Mouse (Mus musculus): ENCODE measurements at regions not wholly inside any gene's neighbourhood (a gene's known extent, or its start where the extent isn't known, plus 50 kb on each side); places are given as distances from the start of the nearest gene placed in this dataset.
"Not testable (repeated sequence)": the region's sequence is repeated elsewhere in the genome, so short reads cannot be mapped to it uniquely, and the experiment has no call there.

DNA sequence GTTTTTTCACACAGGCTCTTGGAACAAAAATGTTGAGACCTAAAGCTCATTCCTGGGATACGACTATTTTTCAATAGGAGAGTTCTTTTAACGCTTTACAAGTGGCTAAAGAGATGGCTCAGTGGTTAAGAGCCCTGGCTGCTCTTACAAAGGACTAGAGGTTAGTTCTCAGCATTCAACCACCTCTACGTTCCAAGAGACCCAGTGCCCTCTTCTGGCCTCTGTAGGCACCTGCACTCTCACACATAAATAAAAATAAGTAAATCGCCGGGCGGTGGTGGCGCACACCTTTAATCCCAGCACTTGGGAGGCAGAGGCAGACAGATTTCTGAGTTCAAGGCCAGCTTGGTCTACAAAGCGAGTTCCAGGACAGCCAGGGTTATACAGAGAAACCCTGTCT is 70.5 kb upstream of the Rad23b start:
- DNase-seq (ENCODE audit: low read depth) = not testable (repeated sequence)

DNA sequence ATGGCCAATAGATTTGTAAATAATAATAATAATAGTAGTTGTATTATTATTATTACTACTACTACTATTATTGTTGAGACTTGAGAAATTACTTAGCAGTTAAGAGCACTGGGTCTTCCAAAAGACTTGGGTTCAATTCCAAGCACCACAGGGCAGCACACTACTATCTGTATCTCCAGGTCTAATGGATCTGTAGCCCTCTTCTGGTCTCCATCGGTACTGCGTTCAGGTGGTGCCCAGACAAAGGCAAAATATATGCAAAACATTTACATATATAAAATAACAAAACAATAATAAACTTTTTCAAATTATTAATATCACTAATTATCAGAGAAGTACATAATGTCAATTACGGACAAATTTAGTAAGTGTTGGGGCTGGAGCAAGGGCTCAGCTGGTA is 69.1 kb upstream of the Rad23b start:
- peak; percentile 56 for DNase-seq (ENCODE audit: low read depth)

DNA sequence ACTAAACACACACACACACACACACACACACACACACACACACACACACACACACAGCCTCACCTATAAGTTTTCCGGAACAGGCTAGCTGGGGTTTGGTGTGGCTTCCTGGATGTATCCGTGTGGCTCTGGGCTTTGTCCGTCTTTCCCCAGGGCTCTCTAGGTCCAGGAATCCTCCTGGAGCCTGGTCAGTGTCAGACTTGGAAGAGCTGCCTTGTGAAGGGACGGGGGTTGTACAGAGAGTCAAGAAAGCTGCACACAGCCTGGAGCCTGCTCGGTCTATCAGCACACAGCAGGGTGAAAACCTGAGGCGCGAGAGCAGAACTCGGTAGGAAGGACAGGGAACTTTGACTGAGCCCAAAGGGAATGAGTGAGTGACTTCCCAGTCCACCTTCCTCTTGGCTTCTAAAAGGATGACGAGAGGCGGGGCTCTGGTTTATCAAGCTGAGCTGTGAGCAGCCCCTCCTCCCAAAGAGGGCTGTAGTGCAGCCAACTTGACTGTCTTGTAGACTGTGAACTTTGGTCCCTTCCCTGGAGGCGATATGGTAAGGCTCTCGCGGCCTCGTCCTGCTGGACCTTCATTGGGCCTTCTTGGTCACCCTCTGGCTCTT is 68.3 kb upstream of the Rad23b start:
- DNase-seq (ENCODE audit: low read depth) = no peak

DNA sequence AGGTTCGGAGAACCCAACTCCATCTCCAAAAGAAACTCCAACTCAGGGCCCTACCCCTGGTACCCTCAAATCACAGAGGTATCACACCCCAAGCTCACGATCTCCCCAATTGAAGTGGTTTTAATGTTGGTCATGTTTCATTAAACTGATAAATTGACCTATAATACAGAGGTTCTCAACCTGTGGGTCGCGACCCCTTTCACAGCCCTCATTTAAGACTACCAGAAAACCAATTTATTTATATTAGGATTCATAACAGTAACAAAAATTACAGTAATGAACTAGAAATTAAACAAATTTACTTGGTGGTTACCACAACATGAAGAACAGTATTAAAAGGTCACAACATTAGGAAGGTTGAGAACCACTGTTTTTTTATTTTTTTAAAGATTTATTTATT is 67.4 kb upstream of the Rad23b start:
- DNase-seq (ENCODE audit: low read depth) = no peak

DNA sequence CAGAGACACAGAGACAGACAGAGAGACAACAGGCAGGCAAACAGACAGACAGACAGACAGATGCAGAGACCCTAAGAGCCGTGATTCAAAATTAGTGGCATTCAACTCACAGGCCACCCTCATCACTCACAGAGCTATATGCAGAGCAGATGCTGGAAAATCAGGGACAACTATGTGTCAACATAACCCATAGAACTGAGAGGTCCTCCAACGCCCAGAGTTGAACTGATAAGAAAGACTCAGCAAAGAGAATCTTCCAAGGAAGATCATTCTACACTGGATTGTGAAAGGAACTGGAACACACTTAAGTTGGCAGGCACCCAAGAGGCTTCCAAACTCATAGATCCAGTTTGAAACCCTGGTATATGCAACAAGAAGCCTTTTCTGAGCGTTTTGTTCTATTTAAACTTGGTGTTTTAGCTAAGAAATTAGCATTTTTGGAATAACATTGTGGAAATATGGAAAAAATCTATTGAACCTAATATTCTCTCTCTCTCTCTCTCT is 65.1 kb upstream of the Rad23b start:
- no peak for DNase-seq (ENCODE audit: low read depth)

DNA sequence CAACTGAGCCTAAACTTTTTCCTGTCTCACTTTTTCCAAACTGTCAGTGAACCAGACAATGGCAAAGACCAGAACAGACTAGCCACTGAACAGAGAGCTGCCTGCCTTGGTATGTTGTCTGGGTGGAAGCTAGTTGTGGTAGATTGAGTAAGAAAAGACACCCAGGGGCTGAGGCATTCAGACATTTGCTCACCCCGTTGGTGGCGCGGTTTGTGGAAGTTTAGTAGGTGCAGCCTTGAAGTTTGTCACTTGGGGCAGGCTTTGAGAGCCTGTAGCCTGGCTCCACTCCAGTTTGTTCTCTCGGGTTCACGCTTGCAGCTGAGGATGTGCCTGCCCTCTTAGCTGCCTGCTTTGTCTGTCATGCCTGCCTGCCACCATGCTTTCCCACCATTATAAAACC is 64.2 kb upstream of the Rad23b start:
- no peak for DNase-seq (ENCODE audit: low read depth)

DNA sequence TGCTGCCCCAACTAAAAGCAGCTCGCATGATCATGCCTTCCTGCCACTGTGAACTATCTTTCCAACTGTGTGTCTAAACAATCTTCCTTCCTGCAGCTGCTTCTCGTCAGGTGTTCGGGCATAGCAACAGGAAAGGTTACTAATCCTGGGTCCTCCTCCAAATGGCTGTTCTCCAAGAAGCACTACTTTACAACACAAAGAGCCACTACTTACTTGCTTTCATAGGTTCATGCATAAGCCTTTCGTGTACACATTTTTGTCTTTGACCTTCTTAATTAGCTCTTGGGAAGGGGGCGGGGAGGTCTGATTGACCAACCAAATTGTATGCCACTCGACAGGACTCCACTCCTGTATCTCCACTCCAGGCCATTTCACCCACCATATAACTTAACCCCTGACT is 61.4 kb upstream of the Rad23b start:
- DNase-seq (ENCODE audit: low read depth) = no peak

DNA sequence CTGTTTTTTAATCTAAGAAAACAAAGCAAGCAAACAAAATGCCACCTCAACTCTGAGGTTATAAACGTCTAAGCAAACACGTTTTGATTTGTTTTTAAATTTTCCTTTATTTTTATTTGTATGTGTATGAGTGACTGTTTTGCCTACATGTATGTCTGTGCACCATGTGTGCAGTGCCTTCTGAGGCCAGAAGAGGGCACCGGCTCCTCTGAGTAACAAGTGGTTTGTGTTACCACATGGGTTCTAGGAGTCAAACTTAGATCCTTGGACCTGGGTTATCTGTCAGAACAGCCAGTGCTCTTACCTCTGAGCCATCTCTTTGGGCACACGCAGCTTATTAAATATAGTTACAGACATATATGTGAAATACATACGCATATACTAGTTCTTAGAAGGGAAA is 57.6 kb upstream of the Rad23b start:
- peak; percentile 35 for DNase-seq (ENCODE audit: low read depth)

DNA sequence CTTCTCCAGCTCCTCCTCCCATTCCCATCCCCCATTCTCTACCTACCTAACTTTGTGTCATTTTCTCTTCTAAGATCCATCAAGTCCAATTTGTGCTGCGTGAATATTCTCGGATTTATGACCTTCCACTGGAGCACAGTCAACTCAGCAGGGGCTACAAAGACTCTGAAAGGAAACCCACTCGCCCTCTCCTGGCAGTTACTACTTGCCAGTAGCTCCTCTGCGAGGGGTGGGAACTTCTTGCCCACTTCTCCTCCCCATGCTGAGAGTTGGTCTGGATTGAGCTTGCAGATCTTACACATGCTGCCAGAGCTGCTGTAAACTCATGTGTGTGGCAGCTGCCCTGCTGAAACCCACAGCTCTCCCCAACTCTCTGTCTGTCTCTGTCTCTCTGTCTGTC is 57.1 kb upstream of the Rad23b start:
- no peak for DNase-seq (ENCODE audit: low read depth)

DNA sequence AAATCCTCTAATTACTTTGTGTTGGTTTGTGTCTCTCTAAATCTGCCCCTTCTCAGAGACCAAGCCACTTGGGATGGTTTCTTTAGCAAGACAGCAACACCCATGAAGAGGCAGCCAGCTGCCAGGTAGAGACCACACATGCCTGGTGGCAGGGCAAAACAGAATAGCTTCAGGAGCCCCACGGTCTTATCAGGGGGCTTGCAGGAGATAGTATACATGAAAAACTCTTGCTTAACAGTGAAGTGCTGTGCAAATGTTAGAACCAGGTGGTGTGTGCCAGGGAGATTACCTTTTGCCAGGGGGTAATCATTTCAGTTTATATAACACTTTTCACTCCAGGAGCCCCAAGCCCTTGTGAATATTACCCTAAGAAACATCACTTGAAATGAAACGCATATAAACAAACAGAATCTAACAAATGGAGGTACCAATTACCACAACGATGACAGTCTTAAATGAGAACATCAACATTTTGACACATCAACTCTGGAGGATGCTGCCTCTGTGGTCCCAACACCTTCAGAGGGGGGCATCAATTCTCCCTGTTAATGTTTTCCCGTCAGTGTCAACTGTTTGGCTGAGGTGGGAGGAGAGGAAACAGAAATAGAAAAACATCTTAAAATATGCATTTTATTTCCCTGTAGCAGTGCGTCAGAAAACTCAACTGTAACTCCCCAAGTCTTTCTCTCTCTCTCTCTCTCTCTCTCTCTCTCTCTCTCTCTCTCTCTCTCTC is 56.3 kb upstream of the Rad23b start:
- no peak for DNase-seq (ENCODE audit: low read depth)

DNA sequence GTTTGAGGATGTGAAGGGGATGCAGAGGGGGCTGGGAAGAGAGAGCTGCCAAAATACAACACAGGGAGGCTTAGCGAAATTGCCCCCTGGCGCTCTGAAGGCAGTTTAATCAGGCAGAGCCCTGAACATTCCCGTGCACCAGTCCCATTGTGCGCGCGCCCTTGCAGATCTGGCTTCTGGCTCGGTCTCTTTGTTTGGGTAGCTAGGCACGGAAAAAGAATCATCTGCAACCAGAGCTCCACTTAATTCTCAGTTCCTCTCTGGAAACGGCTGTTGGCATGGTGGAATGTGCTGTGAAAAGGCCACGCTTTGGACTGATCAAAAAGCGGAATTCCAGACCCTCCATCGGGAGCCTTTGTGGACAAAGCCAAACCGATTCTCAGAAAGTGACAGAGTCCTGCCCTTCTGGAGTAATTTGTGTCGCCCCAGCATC is 55.6 kb upstream of the Rad23b start:
- no peak for DNase-seq (ENCODE audit: low read depth)

DNA sequence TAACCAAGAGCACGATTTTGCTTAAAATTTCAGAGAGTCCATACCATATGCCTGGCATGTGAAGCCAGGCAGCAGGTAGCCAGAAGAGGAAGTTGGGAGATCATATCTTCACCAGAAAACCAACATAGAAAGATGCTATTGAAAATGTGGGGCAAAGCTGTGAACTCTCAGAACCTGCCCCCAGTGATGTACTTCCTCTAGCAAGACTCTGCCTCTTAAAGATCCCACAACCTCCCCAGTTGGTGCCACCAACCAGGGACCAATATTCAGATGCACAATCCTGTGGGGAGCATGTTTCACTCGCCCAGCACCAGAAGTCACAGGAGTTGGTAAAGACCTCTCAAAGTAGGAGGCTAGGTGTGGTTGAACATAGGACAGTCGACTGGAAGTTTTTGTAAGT is 52.0 kb upstream of the Rad23b start:
- no peak for DNase-seq (ENCODE audit: low read depth)
